Mouse (Mus musculus) CH12.LX (cell line): Measurements from ENCODE around the gene Tanc1. TPM values are rescaled to one million over a fixed set of nuclear protein-coding genes. Genes with fewer than 3 reads are reported as not detected.

Source experiments
- DNase-seq: peaks from one replicate; pipeline ENCODE4 v3.0.0-alpha.2; 2013; ENCODE audit errors: extremely low read depth
- H3K27ac ChIP-seq: 2 replicates; pipeline ENCODE4 v1.5.1; 2012; ENCODE audit warnings: low read depth, mild to moderate bottlenecking, control low read depth, moderate library complexity; ENCODE audit not compliant: insufficient read depth
- H3K27me3 ChIP-seq: replicated peaks from 2 replicates; pipeline ENCODE3; 2012; ENCODE audit warnings: inconsistent platforms
- H3K36me3 ChIP-seq, 2 experiments: replicated peaks in 1 of 2; 2 replicates each; pipeline versions ENCODE3 to v1.6.1; 2012; ENCODE audit warnings: inconsistent platforms in 1 of 2, low read length in 1 of 2, mild to moderate bottlenecking in 1 of 2, mixed read lengths in 1 of 2, moderate library complexity in 1 of 2; ENCODE audit not compliant: control insufficient read depth in 1 of 2, insufficient read depth in 1 of 2
- H3K4me1 ChIP-seq, 2 experiments: 2 replicates each; pipeline ENCODE4 v1.6.1; 2012; ENCODE audit warnings: inconsistent platforms in 1 of 2, moderate library complexity in 1 of 2; ENCODE audit not compliant: insufficient read depth in 2 of 2, control insufficient read depth in 1 of 2
- H3K4me2 ChIP-seq: 2 replicates; pipeline ENCODE4 v1.6.1; 2012; ENCODE audit warnings: low read depth, mild to moderate bottlenecking, control low read depth; ENCODE audit not compliant: poor library complexity, insufficient read depth, severe bottlenecking
- H3K4me3 ChIP-seq, 3 experiments: fragments of 150-350 bp in 1 of 3; sonication (generic) in 1 of 3; replicated peaks in 1 of 3; 2 replicates each; pipeline versions ENCODE3 to v1.5.1; 2011 to 2012; ENCODE audit warnings: low read depth in 2 of 3, low read length in 2 of 3, mild to moderate bottlenecking in 2 of 3, moderate library complexity in 2 of 3, control low read depth in 1 of 3, improper control_type of control experiment in 1 of 3, inconsistent platforms in 1 of 3, mixed read lengths in 1 of 3; ENCODE audit not compliant: poor library complexity in 1 of 3
- H3K79me2 ChIP-seq: replicated peaks from 2 replicates; pipeline ENCODE4 v1.6.1; 2012; ENCODE audit warnings: mild to moderate bottlenecking, moderate library complexity; ENCODE audit not compliant: control insufficient read depth, poor library complexity, insufficient read depth, severe bottlenecking; ENCODE audit errors: extremely low read depth
- H3K9ac ChIP-seq: 2 replicates; pipeline ENCODE4 v1.6.1; 2012; ENCODE audit warnings: low read depth, mild to moderate bottlenecking, control low read depth, moderate library complexity; ENCODE audit not compliant: insufficient read depth
- H3K9me3 ChIP-seq: replicated peaks from 2 replicates; pipeline ENCODE3; 2012; ENCODE audit warnings: low read length, inconsistent platforms, mixed read lengths
- BHLHE40 ChIP-seq: IDR thresholded peaks from 2 replicates; pipeline ENCODE4 v1.6.1; 2011; ENCODE audit warnings: mild to moderate bottlenecking, low read depth, low read length, improper control_type of control experiment
- CHD2 ChIP-seq: IDR thresholded peaks from 2 replicates; pipeline ENCODE4 v1.6.1; 2011; ENCODE audit warnings: low read length, improper control_type of control experiment
- EP300 ChIP-seq: IDR thresholded peaks from 2 replicates; pipeline ENCODE4 v1.6.1; 2011; ENCODE audit warnings: low read length, improper control_type of control experiment
- ETS1 ChIP-seq: conservative IDR thresholded peaks from 2 replicates; pipeline ENCODE4 v1.6.1; 2012; ENCODE audit warnings: low read depth, mild to moderate bottlenecking, inconsistent platforms, low read length, improper control_type of control experiment, moderate library complexity
- GABPA ChIP-seq: IDR thresholded peaks from 2 replicates; pipeline ENCODE4 v1.6.1; 2012; ENCODE audit warnings: low read depth, low read length, improper control_type of control experiment, inconsistent platforms; ENCODE audit not compliant: insufficient replicate concordance
- HCFC1 ChIP-seq: IDR thresholded peaks from 2 replicates; pipeline ENCODE4 v1.6.1; 2012; ENCODE audit warnings: low read depth, mild to moderate bottlenecking, inconsistent platforms, low read length, improper control_type of control experiment
- JUN ChIP-seq: IDR thresholded peaks from 2 replicates; pipeline ENCODE4 v1.6.1; 2011; ENCODE audit warnings: low read depth, mild to moderate bottlenecking, low read length, improper control_type of control experiment, moderate library complexity; ENCODE audit not compliant: insufficient read depth
- JUND ChIP-seq: conservative IDR thresholded peaks from 2 replicates; pipeline ENCODE4 v1.6.1; 2011; ENCODE audit warnings: low read depth, low read length, improper control_type of control experiment
- KAT2A ChIP-seq: IDR thresholded peaks from 2 replicates; pipeline ENCODE4 v1.6.1; 2012; ENCODE audit warnings: low read length, improper control_type of control experiment, inconsistent platforms; ENCODE audit not compliant: insufficient replicate concordance
- MAZ ChIP-seq: IDR thresholded peaks from 2 replicates; pipeline ENCODE4 v1.6.1; 2012; ENCODE audit warnings: low read depth, mild to moderate bottlenecking, inconsistent platforms, low read length, improper control_type of control experiment, moderate library complexity
- MEF2A ChIP-seq: IDR thresholded peaks from 2 replicates; pipeline ENCODE4 v1.6.1; 2014; ENCODE audit warnings: low read depth, mild to moderate bottlenecking, inconsistent platforms, low read length, improper control_type of control experiment, borderline replicate concordance
- NELFE ChIP-seq: IDR thresholded peaks from 2 replicates; pipeline ENCODE4 v1.6.1; 2011; ENCODE audit warnings: low read depth, low read length, improper control_type of control experiment
- PAX5 ChIP-seq: IDR thresholded peaks from 2 replicates; pipeline ENCODE4 v1.6.1; 2012; ENCODE audit warnings: low read length, inconsistent platforms, mixed read lengths
- POLR2AphosphoS2 ChIP-seq: IDR thresholded peaks from 2 replicates; pipeline ENCODE4 v1.6.1; 2011; ENCODE audit warnings: low read depth, low read length, improper control_type of control experiment
- SMC3 ChIP-seq: IDR thresholded peaks from 2 replicates; pipeline ENCODE4 v1.6.1; 2011; ENCODE audit warnings: low read depth, low read length, improper control_type of control experiment
- TBP ChIP-seq: conservative IDR thresholded peaks from 2 replicates; pipeline ENCODE4 v1.6.1; 2011; ENCODE audit warnings: low read depth, low read length, improper control_type of control experiment
- UBTF ChIP-seq: IDR thresholded peaks from 2 replicates; pipeline ENCODE4 v1.6.1; 2012; ENCODE audit warnings: low read depth, mild to moderate bottlenecking, inconsistent platforms, low read length, improper control_type of control experiment, moderate library complexity
- USF1 ChIP-seq: IDR thresholded peaks from 2 replicates; pipeline ENCODE4 v1.6.1; 2014; ENCODE audit warnings: low read depth, mild to moderate bottlenecking, inconsistent platforms, low read length, improper control_type of control experiment
- ZMIZ1 ChIP-seq: IDR thresholded peaks from 2 replicates; pipeline ENCODE4 v1.6.1; 2012; ENCODE audit warnings: low read depth, mild to moderate bottlenecking, inconsistent platforms, low read length, improper control_type of control experiment
- dilution Hi-C: fragments of 300-500 bp; cut with MboI; formaldehyde crosslinking; loops from 2 replicates; pipeline ENCODE4 v1.14.3; 2020; ENCODE audit warnings: low sequenced_read_pairs; ENCODE audit not compliant: extremely low pct_unique_long_range_greater_than_20kb, extremely low pct_ligation_motif_present
- in situ Hi-C: fragments of 300-500 bp; cut with MboI; formaldehyde crosslinking; loops from 3 replicates; pipeline ENCODE4 v1.14.3; 2019; ENCODE audit warnings: low sequenced_read_pairs, low pct_ligation_motif_present, low pct_unique_long_range_greater_than_20kb, mixed read lengths
- polyA plus RNA-seq: library from polyadenylated mRNA; unstranded; fragments of >175 nt; gene quantifications from 2 replicates; pipeline ENCODE4 v1.2.1, GENCODE M21; 2012; ENCODE audit warnings: low read depth; ENCODE audit not compliant: insufficient read length
- total RNA-seq, 2 experiments: library from RNA; depleted of rRNA; stranded (reverse); fragments of 300-350 nt in 1 of 2; fragments of >200 nt in 1 of 2; gene quantifications; 2 replicates each; pipeline ENCODE4 v1.2.3; 2012 to 2014

Gene Tanc1
- total and polyA plus RNA-seq, 3 experiments = 0.08 to 0.21 (median 0.08) TPM

- TF ChIP-seq JUN (no peak), NELFE (no peak), TBP (no peak), EP300 (no peak), PAX5 (no peak), BHLHE40 (no peak), ZMIZ1 (no peak), MEF2A (no peak), KAT2A (no peak)
- Histone ChIP-seq H3K27me3 (no peaks in the 10 kb centered on the region), H3K27ac (no peak overlapping the region), H3K36me3 (no peaks in the 10 kb centered on the region), H3K4me1 (no peaks in the 10 kb centered on the region), H3K4me3 (no peak overlapping the region), H3K79me2 (no peaks in the 10 kb centered on the region), H3K9ac (no peak overlapping the region), H3K4me2 (no peak overlapping the region), H3K9me3 (no peaks in the 10 kb centered on the region)
- dilution Hi-C loops (no loop called here), in situ Hi-C loops (no loop called here)
- DNase-seq = no peak
Measured at GRCm38 (mm10) chr2:59725518-59726185, 113.8 kb downstream of the Tanc1 start.

- TF ChIP-seq MAZ (no peak), JUND (no peak), GABPA (no peak), EP300 (no peak), ZMIZ1 (no peak), UBTF (no peak), HCFC1 (no peak), ETS1 (no peak), POLR2AphosphoS2 (no peak), TBP (no peak), KAT2A (no peak), USF1 (no peak), CHD2 (no peak), SMC3 (no peak)
- dilution Hi-C loops (no loop called here), in situ Hi-C loops (loop anchor here (10.0 kb wide), 1 partner anchor 187 kb away; no protein-coding TSS in a partner anchor)
- no peak for DNase-seq
- Histone ChIP-seq H3K9ac (no peak overlapping the region), H3K4me2 (no peak overlapping the region), H3K36me3 (no peaks in the 10 kb centered on the region), H3K4me3 (no peak overlapping the region), H3K4me1 (no peaks in the 10 kb centered on the region; a peak in 1 of 4 replicates), H3K79me2 (no peaks in the 10 kb centered on the region), H3K27ac (no peak overlapping the region), H3K27me3 (no peaks in the 10 kb centered on the region), H3K9me3 (no peaks in the 10 kb centered on the region)
Measured at GRCm38 (mm10) chr2:59731831-59732230, 120.0 kb downstream of the Tanc1 start.
